Mouse (Mus musculus): ENCODE results near the gene Jak3.

DNA sequence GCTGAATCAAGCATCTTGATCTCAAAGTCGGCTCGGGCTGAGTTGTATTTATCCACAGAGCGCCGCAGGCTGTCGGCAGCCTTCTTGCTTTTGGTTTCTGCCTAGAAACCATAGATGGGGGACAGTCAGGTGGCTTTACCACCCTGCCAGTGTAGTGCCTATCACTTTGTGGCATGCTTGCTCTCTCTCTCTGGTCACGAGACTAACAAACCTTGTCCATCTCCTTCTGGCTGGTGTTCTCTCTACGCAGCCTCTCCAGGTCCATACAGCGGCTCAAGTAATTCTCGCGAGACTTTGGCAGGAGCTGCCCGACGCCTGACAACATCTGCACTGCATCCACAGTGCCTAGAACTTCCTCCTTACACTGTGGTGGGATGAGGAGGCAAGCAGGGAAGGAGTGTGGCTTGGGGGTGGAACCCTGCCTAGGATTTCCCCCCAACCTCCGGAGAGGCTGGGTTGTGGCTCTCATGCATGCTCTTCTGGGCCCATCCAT lies 40.5 kb downstream of the Jak3 start:
- TF ChIP-seq USF1 (IDR thresholded peaks at IDR 0.05; ENCODE audit: low read depth) (no peak), POLR2A (IDR thresholded peaks at IDR 0.05; ENCODE audit: insufficient read length, low read depth) (no peak), MYOG (IDR thresholded peaks at IDR 0.05; ENCODE audit: control insufficient read depth in 1 of 3, insufficient read depth in 1 of 3, insufficient read length in 2 of 3, low read depth in 2 of 3) (no peak), POLR2AphosphoS2 (IDR thresholded peaks at IDR 0.05; ENCODE audit: insufficient read length, low read depth) (no peak), CEBPB (IDR thresholded peaks at IDR 0.05; ENCODE audit: insufficient read depth, poor library complexity, severe bottlenecking) (no peak), E2F4 (IDR thresholded peaks at IDR 0.05; ENCODE audit: insufficient read depth) (no peak), MYOD1 (IDR thresholded peaks at IDR 0.05; ENCODE audit: control insufficient read depth in 1 of 3, insufficient read length in 2 of 3, low read depth in 2 of 3) (no peak)

All from myocyte (in vitro differentiated cells).